Mouse (Mus musculus) limb, embryonic 10.5 days (tissue): ENCODE measurements around the gene Cptp. TPM values are rescaled to one million over a fixed set of nuclear protein-coding genes. Genes with fewer than 3 reads are reported as not detected.

Source experiments
- DNase-seq: peaks from one replicate; pipeline ENCODE4 v3.0.0-alpha.2; 2017; ENCODE audit warnings: low spot score
- H3K27ac ChIP-seq: fragments of 300-500 bp; sonication (generic); 2 replicates; pipeline ENCODE4 v1.5.1; 2016; ENCODE audit warnings: mild to moderate bottlenecking
- H3K27me3 ChIP-seq: fragments of 300-500 bp; sonication (generic); 2 replicates; pipeline ENCODE4 v1.6.1; 2016; ENCODE audit warnings: low read depth, mild to moderate bottlenecking; ENCODE audit not compliant: poor library complexity, severe bottlenecking
- H3K36me3 ChIP-seq: fragments of 300-500 bp; sonication (generic); 2 replicates; pipeline ENCODE4 v1.6.1; 2016; ENCODE audit warnings: mild to moderate bottlenecking, moderate library complexity
- H3K4me1 ChIP-seq: fragments of 300-500 bp; sonication (generic); 2 replicates; pipeline ENCODE4 v1.6.1; 2016
- H3K4me3 ChIP-seq: fragments of 300-500 bp; sonication (generic); 2 replicates; pipeline ENCODE4 v1.5.1; 2016; ENCODE audit warnings: mild to moderate bottlenecking, moderate library complexity
- H3K9me3 ChIP-seq: fragments of 300-500 bp; sonication (generic); replicated peaks from 2 replicates; pipeline ENCODE4 v1.6.1; 2016; ENCODE audit warnings: mild to moderate bottlenecking
- WGBS: fragments of 180-500 bp; shearing (Covaris S2); methylation state at CpG from one replicate; pipeline ENCODE4 v1.1.7; 2016; 5-methylcytosine and 5-hydroxymethylcytosine counted together
- polyA plus RNA-seq: library from polyadenylated mRNA; unstranded; fragments of >200 nt; fragmentation: Nextera tagmentation; extraction: Ambion mirVana; gene quantifications from 2 replicates; pipeline ENCODE4 v1.2.1, GENCODE M21; 2016

The Cptp gene
- polyA plus RNA-seq, 1 experiment from 2014 or later: 18.9 TPM

- no peaks in the 10 kb centered on the region for H3K9me3 ChIP-seq
- peaks cover 39% of the 10 kb centered on the region for H3K36me3 ChIP-seq
- no peaks in the 10 kb centered on the region for H3K27me3 ChIP-seq
- whole genome bisulfite sequencing: 56% methylated on average over 6 of the region's 6 CpGs
- H3K4me1 ChIP-seq: peaks cover 36% of the 10 kb centered on the region
- H3K27ac ChIP-seq: no peak overlapping the region
- H3K4me3 ChIP-seq: no peak overlapping the region
- no peak for DNase-seq
Measured at GRCm38 (mm10) chr4:155895216-155895615, 26.0 kb upstream of the Cptp start.

GRCm38 (mm10) chr4:155894311-155894881, 25.2 kb upstream of the Cptp start:
- DNase-seq: no peak
- H3K4me3 ChIP-seq: peak overlapping the region; percentile 9; the same call in 1 of the 2 replicates
- H3K4me1 ChIP-seq: peaks cover 38% of the 10 kb centered on the region
- no peaks in the 10 kb centered on the region for H3K27me3 ChIP-seq
- no peak overlapping the region for H3K27ac ChIP-seq
- H3K9me3 ChIP-seq: no peaks in the 10 kb centered on the region
- H3K36me3 ChIP-seq: peaks cover 39% of the 10 kb centered on the region
- WGBS: 41% methylated on average over 8 of the region's 8 CpGs

GRCm38 (mm10) chr4:155893212-155893690, 24.0 kb upstream of the Cptp start:
- H3K4me1 ChIP-seq: peaks cover 38% of the 10 kb centered on the region
- no peaks in the 10 kb centered on the region for H3K9me3 ChIP-seq
- H3K27ac ChIP-seq: no peak overlapping the region
- H3K27me3 ChIP-seq: no peaks in the 10 kb centered on the region
- H3K4me3 ChIP-seq: peak overlapping the region; percentile 92
- H3K36me3 ChIP-seq: peaks cover 39% of the 10 kb centered on the region
- DNase-seq: no peak
- WGBS: 80% methylated on average over 8 of the region's 8 CpGs

- peaks cover 38% of the 10 kb centered on the region for H3K4me1 ChIP-seq
- peaks cover 41% of the 10 kb centered on the region for H3K36me3 ChIP-seq
- peak; percentile 69 for DNase-seq
- H3K4me3 ChIP-seq: peak overlapping the region; percentile 92
- 7% methylated on average over 37 of the region's 37 CpGs for WGBS
- no peaks in the 10 kb centered on the region for H3K27me3 ChIP-seq
- peak overlapping the region; percentile 93 for H3K27ac ChIP-seq
- no peaks in the 10 kb centered on the region for H3K9me3 ChIP-seq
Measured at GRCm38 (mm10) chr4:155892438-155893211, 23.4 kb upstream of the Cptp start.

- Histone ChIP-seq H3K4me1 (peaks cover 38% of the 10 kb centered on the region), H3K36me3 (peaks cover 45% of the 10 kb centered on the region), H3K4me3 (peak overlapping the region; percentile 92), H3K27ac (peak overlapping the region; percentile 93), H3K27me3 (no peaks in the 10 kb centered on the region), H3K9me3 (no peaks in the 10 kb centered on the region)
- peak; percentile 90 for DNase-seq
- WGBS: under 1% methylated on average over 41 of the region's 56 CpGs
Measured at GRCm38 (mm10) chr4:155892017-155892416, 22.8 kb upstream of the Cptp start.

GRCm38 (mm10) chr4:155891551-155892001, 22.3 kb upstream of the Cptp start, which contains the start of the genes Pusl1 and Acap3:
Gene Pusl1, minus strand, starts transcription at chr4:155891781.
Gene Acap3, plus strand, starts transcription at chr4:155891822.
- peak; percentile 98 for DNase-seq
- Histone ChIP-seq H3K9me3 (no peaks in the 10 kb centered on the region), H3K27me3 (no peaks in the 10 kb centered on the region), H3K27ac (peak within 1 kb of the TSS; percentile 93), H3K36me3 (peaks cover 45% of the 10 kb centered on the region), H3K4me1 (peaks cover 38% of the 10 kb centered on the region), H3K4me3 (peak within 1 kb of the TSS; percentile 92)
- WGBS: under 1% methylated on average over 52 of the region's 52 CpGs

GRCm38 (mm10) chr4:155891011-155891471, 21.8 kb upstream of the Cptp start:
- Histone ChIP-seq H3K27me3 (no peaks in the 10 kb centered on the region), H3K27ac (peak overlapping the region; percentile 93), H3K4me1 (peaks cover 38% of the 10 kb centered on the region), H3K4me3 (peak overlapping the region; percentile 92), H3K9me3 (no peaks in the 10 kb centered on the region), H3K36me3 (peaks cover 45% of the 10 kb centered on the region)
- DNase-seq: no peak
- WGBS: under 1% methylated on average over 34 of the region's 34 CpGs

GRCm38 (mm10) chr4:155889316-155889715, 20.1 kb upstream of the Cptp start:
- 90% methylated on average over 5 of the region's 5 CpGs for WGBS
- no peaks in the 10 kb centered on the region for H3K9me3 ChIP-seq

GRCm38 (mm10) chr4:155888181-155888580, 18.9 kb upstream of the Cptp start:
- H3K4me1 ChIP-seq: peaks cover 24% of the 10 kb centered on the region
- H3K36me3 ChIP-seq: peaks cover 69% of the 10 kb centered on the region
- 95% methylated on average over 9 of the region's 9 CpGs for WGBS
- no peak overlapping the region for H3K27ac ChIP-seq
- H3K27me3 ChIP-seq: no peaks in the 10 kb centered on the region
- no peaks in the 10 kb centered on the region for H3K9me3 ChIP-seq
- DNase-seq: no peak
- H3K4me3 ChIP-seq: no peak overlapping the region

More at GRCm38 (mm10) chr4:155889316-155889715, 20.1 kb upstream of the Cptp start:
- Histone ChIP-seq H3K4me3 (no peak overlapping the region), H3K36me3 (peaks cover 59% of the 10 kb centered on the region), H3K27ac (no peak overlapping the region), H3K4me1 (peaks cover 35% of the 10 kb centered on the region), H3K27me3 (no peaks in the 10 kb centered on the region)
- no peak for DNase-seq

GRCm38 (mm10) chr4:155887674-155888073, 18.4 kb upstream of the Cptp start:
- no peaks in the 10 kb centered on the region for H3K27me3 ChIP-seq
- no peak for DNase-seq
- no peak overlapping the region for H3K4me3 ChIP-seq
- H3K36me3 ChIP-seq: peaks cover 73% of the 10 kb centered on the region
- H3K27ac ChIP-seq: no peak overlapping the region
- no peaks in the 10 kb centered on the region for H3K9me3 ChIP-seq
- peaks cover 19% of the 10 kb centered on the region for H3K4me1 ChIP-seq
- WGBS: 94% methylated on average over 10 of the region's 10 CpGs

GRCm38 (mm10) chr4:155886330-155886729, 17.1 kb upstream of the Cptp start:
- no peak for DNase-seq
- no peak overlapping the region for H3K4me3 ChIP-seq
- no peaks in the 10 kb centered on the region for H3K9me3 ChIP-seq
- no peak overlapping the region for H3K27ac ChIP-seq
- WGBS: 93% methylated on average over 5 of the region's 5 CpGs
- peaks cover 13% of the 10 kb centered on the region for H3K4me1 ChIP-seq
- H3K27me3 ChIP-seq: no peaks in the 10 kb centered on the region
- H3K36me3 ChIP-seq: peaks cover 84% of the 10 kb centered on the region

- no peak overlapping the region for H3K27ac ChIP-seq
- H3K27me3 ChIP-seq: no peaks in the 10 kb centered on the region
- H3K9me3 ChIP-seq: no peaks in the 10 kb centered on the region
- DNase-seq: no peak
- H3K4me3 ChIP-seq: no peak overlapping the region
- H3K4me1 ChIP-seq: no peaks in the 10 kb centered on the region
- 87% methylated on average over 3 of the region's 3 CpGs for WGBS
- peaks cover 86% of the 10 kb centered on the region for H3K36me3 ChIP-seq
Measured at GRCm38 (mm10) chr4:155883587-155883986, 14.3 kb upstream of the Cptp start.

- no peak for DNase-seq
- Histone ChIP-seq H3K27me3 (no peaks in the 10 kb centered on the region), H3K4me1 (peaks cover 22% of the 10 kb centered on the region), H3K27ac (no peak overlapping the region), H3K36me3 (peaks cover 60% of the 10 kb centered on the region), H3K4me3 (no peak overlapping the region), H3K9me3 (no peaks in the 10 kb centered on the region)
- WGBS: 95% methylated on average over 7 of the region's 7 CpGs
Measured at GRCm38 (mm10) chr4:155871404-155871803, 2.2 kb upstream of the Cptp start.
